Mouse (Mus musculus) heart, embryonic 14.5 days (tissue): ENCODE measurements at regions not wholly inside any gene's neighbourhood (a gene's known extent, or its start where the extent isn't known, plus 50 kb on each side); places are given as distances from the start of the nearest gene placed in this dataset.

Experiments
- ATAC-seq: fragments of 200-750 bp; cut with Nextera tagmentation; 2 replicates; pipeline ENCODE4 v1.8.0; 2017; ENCODE audit warnings: low read depth, moderate TSS enrichment; ENCODE audit not compliant: insufficient number of reproducible peaks, insufficient read depth, low FRiP score
- H3K27ac ChIP-seq, 2 experiments: fragments of 200-500 bp in 1 of 2; fragments of 300-500 bp in 1 of 2; sonication (generic) in 1 of 2; replicated peaks in 1 of 2; 2 replicates each; pipeline ENCODE4 v1.5.1; 2012 to 2014; ENCODE audit warnings: low read depth in 2 of 2, low read length in 2 of 2, control low read depth in 1 of 2, mild to moderate bottlenecking in 1 of 2, mixed read lengths in 1 of 2; ENCODE audit not compliant: control insufficient read depth in 1 of 2, insufficient read depth in 1 of 2
- H3K27me3 ChIP-seq: fragments of 300-500 bp; sonication (generic); 2 replicates; pipeline ENCODE4 v1.6.1; 2014; ENCODE audit warnings: mild to moderate bottlenecking, low read length, control low read depth; ENCODE audit not compliant: control insufficient read depth, insufficient read depth
- H3K36me3 ChIP-seq: fragments of 300-500 bp; sonication (generic); 2 replicates; pipeline ENCODE4 v1.6.1; 2014; ENCODE audit warnings: mild to moderate bottlenecking, control low read depth, low read length, mixed read lengths; ENCODE audit not compliant: control insufficient read depth, insufficient read depth
- H3K4me1 ChIP-seq, 2 experiments: fragments of 200-500 bp in 1 of 2; fragments of 300-500 bp in 1 of 2; sonication (generic) in 1 of 2; 2 replicates each; pipeline ENCODE4 v1.6.1; 2012 to 2014; ENCODE audit warnings: low read length in 2 of 2, control low read depth in 1 of 2, mixed read lengths in 1 of 2; ENCODE audit not compliant: control insufficient read depth in 2 of 2, insufficient read depth in 2 of 2
- H3K4me2 ChIP-seq: fragments of 300-500 bp; sonication (generic); 2 replicates; pipeline ENCODE4 v1.6.1; 2014; ENCODE audit warnings: mild to moderate bottlenecking, low read length
- H3K4me3 ChIP-seq, 2 experiments: fragments of 200-500 bp in 1 of 2; fragments of 300-500 bp in 1 of 2; sonication (generic) in 1 of 2; 2 replicates each; pipeline ENCODE4 v1.5.1; 2012 to 2014; ENCODE audit warnings: low read length in 2 of 2, mild to moderate bottlenecking in 2 of 2, control low read depth in 1 of 2, low read depth in 1 of 2, moderate library complexity in 1 of 2; ENCODE audit not compliant: control insufficient read depth in 1 of 2, insufficient read depth in 1 of 2
- H3K9ac ChIP-seq: fragments of 300-500 bp; sonication (generic); 2 replicates; pipeline ENCODE4 v1.6.1; 2014; ENCODE audit warnings: mild to moderate bottlenecking, low read length
- H3K9me3 ChIP-seq: fragments of 300-500 bp; sonication (generic); 2 replicates; pipeline ENCODE4 v1.6.1; 2016; ENCODE audit warnings: low read length, control low read depth; ENCODE audit not compliant: control insufficient read depth
- WGBS: fragments of 180-500 bp; shearing (Covaris S2); extraction: QIAGEN DNeasy Blood & Tissue Kit; methylation state at CpG from one replicate; pipeline ENCODE4 v1.1.7; 2014; 5-methylcytosine and 5-hydroxymethylcytosine counted together

DNA sequence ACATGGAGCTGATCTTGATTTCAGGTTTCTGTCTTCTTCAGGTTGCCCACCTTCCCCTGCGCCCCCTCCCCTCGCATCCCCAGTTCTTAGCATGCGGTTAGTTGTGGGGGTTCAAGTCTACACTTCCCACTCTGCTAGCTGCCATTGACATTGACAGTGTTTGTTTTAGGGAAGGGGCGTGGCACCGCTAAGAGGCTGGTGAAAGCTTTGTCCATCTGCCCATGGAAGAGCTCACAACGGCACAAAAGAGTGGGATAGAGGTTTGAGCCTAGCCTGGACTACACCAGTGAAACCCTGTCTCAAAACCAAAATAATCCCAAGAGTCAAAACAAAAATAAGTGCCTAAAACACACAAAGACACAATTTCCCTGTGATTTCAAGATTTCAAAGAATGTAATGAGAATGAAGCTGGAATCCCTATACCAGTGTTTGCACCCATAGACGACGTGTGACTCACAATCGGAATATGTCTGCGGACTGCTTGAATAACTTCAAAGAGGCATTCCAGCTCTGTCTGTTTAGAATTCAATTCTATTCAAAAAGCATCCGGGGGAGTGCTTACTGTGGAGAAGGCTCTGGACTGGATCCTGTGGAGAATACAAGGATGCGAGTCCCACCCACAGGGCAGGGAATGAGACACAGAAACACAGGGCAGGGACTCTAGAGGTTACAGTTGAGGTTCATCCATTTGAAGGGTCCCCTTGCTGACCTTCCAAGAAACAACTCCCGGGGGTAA, 295.5 kb upstream of the Gm4791 start:
- no peak overlapping the region for H3K27ac ChIP-seq
- 64% methylated on average over 13 of the region's 13 CpGs for WGBS
- no peaks in the 10 kb centered on the region for H3K4me1 ChIP-seq
- no peak overlapping the region for H3K4me2 ChIP-seq
- H3K9ac ChIP-seq, result no peak overlapping the region
- no peaks in the 10 kb centered on the region for H3K36me3 ChIP-seq
- ATAC-seq, result no peak
- no peak overlapping the region for H3K4me3 ChIP-seq
- no peaks in the 10 kb centered on the region for H3K9me3 ChIP-seq
- peaks cover 19% of the 10 kb centered on the region for H3K27me3 ChIP-seq

DNA sequence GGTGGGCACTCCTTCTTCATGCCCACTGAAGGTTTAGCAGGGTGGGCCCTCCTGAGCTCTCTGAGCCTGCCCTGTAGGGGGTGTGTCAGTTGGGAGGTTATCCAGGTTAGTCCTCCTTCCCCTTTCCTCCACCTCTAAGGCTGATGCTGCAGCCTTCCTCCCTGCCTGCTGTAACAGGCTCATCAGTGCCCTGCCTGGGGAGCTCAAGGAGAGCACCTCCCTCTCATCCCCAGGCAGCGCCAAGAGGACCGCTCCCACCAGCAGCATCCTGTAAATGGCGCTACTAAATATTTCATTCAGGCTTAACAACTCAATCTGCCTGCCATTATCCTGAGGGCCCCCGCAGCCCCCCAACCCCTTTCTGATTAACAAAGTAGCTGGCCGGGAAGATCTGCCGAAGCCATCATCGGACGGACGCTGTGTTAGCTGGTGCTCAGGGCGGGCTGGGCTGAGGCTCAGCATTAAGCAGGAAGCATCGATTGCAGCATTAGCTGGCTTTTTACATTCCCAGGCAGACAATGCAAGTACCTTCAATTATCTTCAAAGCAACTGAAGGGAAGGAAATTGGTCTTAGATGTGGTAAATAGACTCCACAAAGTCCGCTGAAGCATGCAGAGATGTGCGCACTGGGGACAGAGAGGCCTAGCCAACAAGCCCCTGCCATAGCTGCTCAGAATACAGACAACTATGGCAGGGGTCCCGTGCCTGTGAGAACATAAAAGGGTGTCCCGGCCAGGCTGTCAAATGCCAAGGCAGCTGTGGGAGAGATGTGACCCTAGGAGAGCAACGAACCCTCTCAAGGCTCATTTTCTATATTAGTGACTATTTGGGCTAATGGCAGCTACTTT, 296.3 kb upstream of the Gm4791 start:
- H3K9ac ChIP-seq, result no peak overlapping the region
- WGBS, result 42% methylated on average over 16 of the region's 16 CpGs
- no peaks in the 10 kb centered on the region for H3K36me3 ChIP-seq
- no peak overlapping the region for H3K4me3 ChIP-seq
- no peak overlapping the region for H3K4me2 ChIP-seq
- H3K9me3 ChIP-seq, result no peaks in the 10 kb centered on the region
- no peak overlapping the region for H3K27ac ChIP-seq
- H3K4me1 ChIP-seq, result no peaks in the 10 kb centered on the region
- peaks cover 16% of the 10 kb centered on the region for H3K27me3 ChIP-seq
- no peak for ATAC-seq

DNA sequence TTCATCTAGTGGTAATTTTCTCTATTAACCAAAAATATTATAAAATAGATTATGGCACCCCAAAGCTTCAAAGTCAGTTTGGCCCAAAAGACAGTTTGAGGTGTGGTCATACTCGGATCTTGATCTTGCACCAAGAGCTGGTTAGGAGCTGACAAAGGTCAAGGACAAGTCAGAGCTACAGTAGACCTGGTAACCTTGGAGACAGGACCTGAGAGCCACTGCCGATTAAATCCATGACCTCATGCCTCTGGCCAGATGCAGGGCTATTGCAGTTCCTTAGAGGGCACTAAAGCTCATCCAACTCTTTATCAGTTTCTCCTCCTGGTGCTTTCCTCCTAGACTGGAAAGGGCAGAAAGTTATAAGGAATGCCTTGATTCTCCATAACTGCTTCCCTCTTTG, 302.4 kb upstream of the Gm4791 start:
- ATAC-seq, result no peak
- Histone ChIP-seq H3K27me3 (no peaks in the 10 kb centered on the region), H3K4me1 (no peaks in the 10 kb centered on the region), H3K36me3 (no peaks in the 10 kb centered on the region), H3K27ac (no peak overlapping the region), H3K9ac (no peak overlapping the region), H3K4me2 (no peak overlapping the region), H3K9me3 (no peaks in the 10 kb centered on the region), H3K4me3 (no peak overlapping the region)
- WGBS, result 54% methylated on average over 2 of the region's 2 CpGs

DNA sequence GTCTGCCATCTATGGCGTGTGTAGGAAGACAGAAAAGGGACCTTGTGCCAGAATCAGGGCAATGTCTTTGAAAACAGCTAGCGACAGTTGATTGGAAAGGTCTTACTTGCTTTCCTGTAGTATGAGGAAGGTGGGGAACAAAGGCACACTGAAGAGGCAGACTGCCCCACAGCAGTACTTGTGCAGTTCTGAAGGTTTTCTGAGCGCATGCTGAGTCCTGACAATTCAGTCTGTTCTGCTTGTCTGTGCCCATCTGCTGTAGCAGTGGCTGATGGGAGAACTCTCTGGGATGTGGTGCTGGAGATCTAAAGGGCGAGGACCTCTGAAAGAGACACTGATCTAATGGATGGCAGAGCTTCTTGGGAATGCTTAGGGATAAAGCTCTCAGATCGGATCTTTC, 309.2 kb upstream of the Gm4791 start:
- Histone ChIP-seq H3K9ac (no peak overlapping the region), H3K27ac (no peak overlapping the region), H3K9me3 (no peaks in the 10 kb centered on the region), H3K4me3 (no peak overlapping the region), H3K4me1 (no peaks in the 10 kb centered on the region), H3K4me2 (no peak overlapping the region), H3K27me3 (peaks cover 7% of the 10 kb centered on the region; the same call in 1 of the 2 replicates), H3K36me3 (no peaks in the 10 kb centered on the region)
- WGBS, result 70% methylated on average over 5 of the region's 5 CpGs
- no peak for ATAC-seq

DNA sequence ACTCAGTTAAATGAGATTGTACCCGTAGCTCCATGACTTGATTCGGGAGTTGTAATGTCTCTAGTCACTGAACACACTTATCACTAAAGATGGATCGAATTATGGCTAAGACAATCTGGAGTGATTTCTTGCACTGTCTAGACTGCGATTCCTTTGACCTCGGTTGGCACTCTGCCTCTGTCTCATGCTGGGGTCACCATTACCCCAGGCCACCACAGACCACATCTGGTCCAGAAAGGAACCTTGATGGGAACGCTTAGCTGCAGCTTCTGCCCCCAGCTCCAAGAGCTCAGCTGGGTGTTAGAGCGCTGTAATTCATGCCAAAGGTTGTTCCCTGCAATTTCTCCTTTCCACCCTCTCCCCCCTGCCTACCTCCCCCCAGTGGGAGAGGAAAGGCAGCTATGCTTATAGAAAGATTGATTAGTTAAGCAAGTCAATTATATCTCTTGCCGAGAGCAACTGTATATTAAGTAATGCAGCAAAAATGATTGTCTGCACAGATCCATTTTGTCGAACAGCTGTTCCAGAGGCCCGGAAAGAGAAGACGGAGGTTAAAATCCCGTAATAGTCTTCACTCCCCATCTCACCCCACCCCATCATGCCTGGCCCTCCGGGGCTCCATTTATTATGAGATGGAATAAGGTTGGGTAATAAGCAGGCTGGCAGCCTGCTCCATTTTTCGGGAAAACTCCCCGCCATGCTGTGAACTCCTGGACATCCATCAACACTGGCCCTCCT, 314.3 kb upstream of the Gm4791 start:
- Histone ChIP-seq H3K36me3 (no peaks in the 10 kb centered on the region), H3K9me3 (no peaks in the 10 kb centered on the region), H3K27ac (no peak overlapping the region), H3K27me3 (0 out of 2 replicates have a peak, but pooled peaks cover under 1% of the 10 kb centered on the region), H3K4me3 (no peak overlapping the region), H3K9ac (no peak overlapping the region), H3K4me1 (no peaks in the 10 kb centered on the region), H3K4me2 (no peak overlapping the region)
- WGBS, result 86% methylated on average over 15 of the region's 15 CpGs
- no peak for ATAC-seq

DNA sequence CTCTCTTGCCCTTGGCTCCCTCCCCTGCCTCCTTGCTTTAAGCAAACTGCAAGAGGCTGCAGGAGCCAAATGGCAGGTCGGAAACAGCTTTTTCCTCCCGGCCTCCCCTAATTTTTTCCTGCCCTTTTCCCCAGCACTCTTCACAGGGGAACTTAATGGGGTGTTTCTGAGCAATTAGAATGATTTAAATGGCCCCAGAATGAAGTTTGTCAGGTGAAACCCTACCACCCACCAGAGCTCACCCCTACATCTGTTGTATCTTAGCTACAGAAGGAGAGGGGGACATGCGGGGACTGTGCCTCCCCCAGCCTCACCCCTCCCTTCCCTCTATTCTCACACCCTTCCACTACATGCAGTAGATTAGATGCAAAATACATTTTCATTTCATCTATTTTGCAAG, 326.5 kb upstream of the Gm4791 start:
- Histone ChIP-seq H3K9me3 (no peaks in the 10 kb centered on the region), H3K27me3 (peaks cover 12% of the 10 kb centered on the region; the same call in 1 of the 2 replicates), H3K27ac (no peak overlapping the region), H3K4me1 (no peaks in the 10 kb centered on the region), H3K9ac (no peak overlapping the region), H3K4me3 (no peak overlapping the region), H3K36me3 (no peaks in the 10 kb centered on the region), H3K4me2 (no peak overlapping the region)
- ATAC-seq, result no peak
- 27% methylated on average over 3 of the region's 3 CpGs for WGBS

DNA sequence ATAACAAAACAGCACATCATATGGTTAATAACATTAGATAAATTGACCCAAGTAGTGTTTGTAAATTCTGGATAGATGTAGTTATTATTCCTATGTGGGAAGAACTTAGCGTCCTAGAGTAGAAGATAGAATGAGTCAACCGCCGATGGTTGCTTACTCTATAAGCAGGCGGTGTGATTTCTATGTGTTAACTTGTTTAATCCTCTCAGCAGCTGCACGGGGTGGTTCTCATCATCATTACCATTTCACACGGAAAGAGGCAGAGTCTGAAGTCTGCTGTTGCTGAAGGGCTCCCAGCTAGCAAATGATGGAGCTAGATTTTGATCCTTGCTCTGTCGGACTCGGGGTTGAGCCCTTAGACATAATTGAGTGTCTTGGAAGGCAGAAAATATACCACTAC, 334.6 kb upstream of the 4931429L15Rik start:
- H3K4me3 ChIP-seq, result no peak overlapping the region
- H3K36me3 ChIP-seq, result no peaks in the 10 kb centered on the region
- no peak for ATAC-seq
- H3K27me3 ChIP-seq, result 0 out of 2 replicates have a peak, but pooled peaks cover under 1% of the 10 kb centered on the region
- no peak overlapping the region for H3K27ac ChIP-seq
- H3K4me2 ChIP-seq, result no peak overlapping the region
- no peaks in the 10 kb centered on the region for H3K9me3 ChIP-seq
- 80% methylated on average over 8 of the region's 8 CpGs for WGBS
- H3K9ac ChIP-seq, result no peak overlapping the region
- no peaks in the 10 kb centered on the region for H3K4me1 ChIP-seq
